Mouse (Mus musculus) heart, postnatal 0 days (tissue): Measurements from ENCODE around the gene Zscan4e.
"Not testable (repeated sequence)": the region's sequence is repeated elsewhere in the genome, so short reads cannot be mapped to it uniquely, and the experiment has no call there.

Experiments
- CTCF ChIP-seq: IDR thresholded peaks from 2 replicates; pipeline ENCODE4 v1.5.1; 2016; ENCODE audit warnings: antibody characterized with exemption, control low read depth, low read depth
- EP300 ChIP-seq: IDR thresholded peaks from 2 replicates; pipeline ENCODE4 v1.6.1; 2016; ENCODE audit warnings: antibody characterized with exemption, low read depth

GRCm38 (mm10) chr7:11310582-11310981 is at the start of gene Zscan4e:
- TF ChIP-seq EP300, CTCF: not testable (repeated sequence)
